Mouse (Mus musculus) limb, embryonic 14.5 days (tissue): ENCODE data around the gene Tet3. TPM values are rescaled to one million over a fixed set of nuclear protein-coding genes. Genes with fewer than 3 reads are reported as not detected.

Experiments used
- ATAC-seq: fragments of 200-750 bp; cut with Nextera tagmentation; 2 replicates; pipeline ENCODE4 v1.8.0; 2017; ENCODE audit warnings: low read depth, moderate number of reproducible peaks, moderate TSS enrichment; ENCODE audit not compliant: low FRiP score
- DNase-seq: peaks from one replicate; pipeline ENCODE4 v3.0.0-alpha.2; 2015; ENCODE audit warnings: low spot score
- H3K27ac ChIP-seq: fragments of 300-500 bp; sonication (generic); replicated peaks from 2 replicates; pipeline ENCODE4 v1.5.1; 2014; ENCODE audit warnings: low read depth, mild to moderate bottlenecking, low read length, moderate library complexity, mixed read lengths
- H3K27me3 ChIP-seq: fragments of 300-500 bp; sonication (generic); 2 replicates; pipeline ENCODE4 v1.6.1; 2014; ENCODE audit warnings: low read length, mixed read lengths; ENCODE audit not compliant: control insufficient read depth, insufficient read depth
- H3K36me3 ChIP-seq: fragments of 300-500 bp; sonication (generic); 2 replicates; pipeline ENCODE4 v1.6.1; 2014; ENCODE audit warnings: mild to moderate bottlenecking, low read length, moderate library complexity, mixed read lengths; ENCODE audit not compliant: control insufficient read depth, insufficient read depth
- H3K4me1 ChIP-seq: fragments of 300-500 bp; sonication (generic); 2 replicates; pipeline ENCODE4 v1.6.1; 2014; ENCODE audit warnings: antibody characterized with exemption, low read length, mixed read lengths; ENCODE audit not compliant: control insufficient read depth, insufficient read depth
- H3K4me2 ChIP-seq: fragments of 300-500 bp; sonication (generic); replicated peaks from 2 replicates; pipeline ENCODE4 v1.6.1; 2014; ENCODE audit warnings: low read depth, mild to moderate bottlenecking, low read length, moderate library complexity; ENCODE audit not compliant: severe bottlenecking
- H3K4me3 ChIP-seq: fragments of 300-500 bp; sonication (generic); replicated peaks from 2 replicates; pipeline ENCODE4 v1.5.1; 2014; ENCODE audit warnings: low read length
- H3K9ac ChIP-seq: fragments of 300-500 bp; sonication (generic); 2 replicates; pipeline ENCODE4 v1.6.1; 2014; ENCODE audit warnings: mild to moderate bottlenecking, low read depth, low read length, moderate library complexity; ENCODE audit not compliant: severe bottlenecking
- H3K9me3 ChIP-seq: fragments of 300-500 bp; sonication (generic); 2 replicates; pipeline ENCODE4 v1.6.1; 2016; ENCODE audit warnings: low read length; ENCODE audit not compliant: control insufficient read depth
- POLR2A ChIP-seq: fragments of 200-500 bp; IDR thresholded peaks from 2 replicates; pipeline ENCODE4 v1.8.0; 2012; ENCODE audit warnings: inconsistent platforms, mild to moderate bottlenecking, moderate library complexity, borderline replicate concordance; ENCODE audit not compliant: insufficient read depth, insufficient read length; ENCODE audit errors: extremely low read depth
- WGBS: fragments of 180-500 bp; shearing (Covaris S2); extraction: QIAGEN DNeasy Blood & Tissue Kit; methylation state at CpG from one replicate; pipeline ENCODE4 v1.1.7; 2014; 5-methylcytosine and 5-hydroxymethylcytosine counted together
- polyA plus RNA-seq, 2 experiments: library from polyadenylated mRNA; depleted of rRNA in 1 of 2; stranded (reverse) in 1 of 2; unstranded in 1 of 2; fragments of >200 nt; fragmentation: Nextera tagmentation in 1 of 2; extraction: Ambion mirVana in 1 of 2; gene quantifications; 2 replicates each; pipeline versions ENCODE4 v1.2.1 to v1.2.3; 2012 to 2014

Gene Tet3
- polyA plus RNA-seq, 2 experiments: 21.1 to 44.3 TPM

GRCm38 (mm10) chr6:83496009-83496752 lies 37.3 kb upstream of the Tet3 start:
- TF ChIP-seq POLR2A: no peak
- Histone ChIP-seq H3K4me2 (no peak overlapping the region), H3K27ac (no peak overlapping the region), H3K27me3 (no peaks in the 10 kb centered on the region), H3K36me3 (peaks cover 33% of the 10 kb centered on the region), H3K9me3 (no peaks in the 10 kb centered on the region), H3K4me1 (no peaks in the 10 kb centered on the region), H3K4me3 (no peak overlapping the region), H3K9ac (no peak overlapping the region)
- WGBS: 82% methylated on average over 9 of the region's 9 CpGs
- ATAC-seq (no peak), DNase-seq (no peak)

- no peak for TF ChIP-seq POLR2A
- no peaks in the 10 kb centered on the region for H3K27me3 ChIP-seq
- DNase-seq (no peak), ATAC-seq (no peak)
- no peak overlapping the region for H3K4me2 ChIP-seq
- H3K4me1 ChIP-seq: no peaks in the 10 kb centered on the region
- H3K9me3 ChIP-seq: no peaks in the 10 kb centered on the region
- H3K27ac ChIP-seq: no peak overlapping the region
- 85% methylated on average over 4 of the region's 4 CpGs for WGBS
- peaks cover 70% of the 10 kb centered on the region for H3K36me3 ChIP-seq
- H3K4me3 ChIP-seq: no peak overlapping the region
- H3K9ac ChIP-seq: no peak overlapping the region
These were observed 31.7 kb upstream of the Tet3 start for GRCm38 (mm10) chr6:83490622-83491021.

- Histone ChIP-seq H3K9ac (no peak overlapping the region), H3K4me1 (no peaks in the 10 kb centered on the region), H3K27me3 (no peaks in the 10 kb centered on the region), H3K9me3 (no peaks in the 10 kb centered on the region), H3K36me3 (peaks cover 73% of the 10 kb centered on the region), H3K27ac (0 out of 2 replicates have a peak overlapping the region, but pooled peaks have one; percentile 26), H3K4me3 (no peak overlapping the region), H3K4me2 (no peak overlapping the region)
- no peak for TF ChIP-seq POLR2A
- WGBS: 72% methylated on average over 5 of the region's 5 CpGs
- DNase-seq (peak; percentile 19), ATAC-seq (no peak)
These were observed 29.3 kb upstream of the Tet3 start for GRCm38 (mm10) chr6:83488200-83488599.

GRCm38 (mm10) chr6:83487298-83487697 lies 28.4 kb upstream of the Tet3 start:
- Histone ChIP-seq H3K27ac (no peak overlapping the region), H3K4me2 (no peak overlapping the region), H3K9me3 (no peaks in the 10 kb centered on the region), H3K9ac (no peak overlapping the region), H3K27me3 (no peaks in the 10 kb centered on the region), H3K36me3 (peaks cover 78% of the 10 kb centered on the region), H3K4me3 (no peak overlapping the region), H3K4me1 (no peaks in the 10 kb centered on the region)
- DNase-seq: no peak
- 94% methylated on average over 4 of the region's 4 CpGs for WGBS
- ATAC-seq: no peak
- no peak for TF ChIP-seq POLR2A

GRCm38 (mm10) chr6:83485854-83486253 lies 27.0 kb upstream of the Tet3 start:
- no peaks in the 10 kb centered on the region for H3K4me1 ChIP-seq
- no peak for TF ChIP-seq POLR2A
- ATAC-seq (no peak), DNase-seq (no peak)
- no peaks in the 10 kb centered on the region for H3K27me3 ChIP-seq
- 53% methylated on average over 4 of the region's 4 CpGs for WGBS
- no peaks in the 10 kb centered on the region for H3K9me3 ChIP-seq
- H3K27ac ChIP-seq: no peak overlapping the region
- no peak overlapping the region for H3K4me3 ChIP-seq
- H3K4me2 ChIP-seq: no peak overlapping the region
- peaks cover 88% of the 10 kb centered on the region for H3K36me3 ChIP-seq
- H3K9ac ChIP-seq: no peak overlapping the region
